Mouse (Mus musculus) stomach, embryonic 14.5 days (tissue): Measurements from ENCODE around the gene Prkra. TPM values are rescaled to one million over a fixed set of nuclear protein-coding genes. Genes with fewer than 3 reads are reported as not detected.

Source experiments
- ATAC-seq: fragments of 200-750 bp; cut with Nextera tagmentation; 2 replicates; pipeline ENCODE4 v1.8.0; 2017; ENCODE audit warnings: low read depth, moderate TSS enrichment; ENCODE audit not compliant: insufficient number of reproducible peaks, insufficient read depth, low FRiP score
- H3K27ac ChIP-seq: fragments of 300-500 bp; sonication (generic); 2 replicates; pipeline ENCODE4 v1.5.1; 2014; ENCODE audit warnings: mild to moderate bottlenecking, low read length, moderate library complexity, mixed read lengths
- H3K27me3 ChIP-seq: fragments of 300-500 bp; sonication (generic); 2 replicates; pipeline ENCODE4 v1.6.1; 2014; ENCODE audit warnings: low read length, control low read depth, mixed read lengths; ENCODE audit not compliant: control insufficient read depth, insufficient read depth
- H3K36me3 ChIP-seq: fragments of 300-500 bp; sonication (generic); 2 replicates; pipeline ENCODE4 v1.6.1; 2014; ENCODE audit warnings: mild to moderate bottlenecking, control low read depth, low read length, moderate library complexity, mixed read lengths; ENCODE audit not compliant: control insufficient read depth, insufficient read depth
- H3K4me1 ChIP-seq: fragments of 300-500 bp; sonication (generic); 2 replicates; pipeline ENCODE4 v1.6.1; 2014; ENCODE audit warnings: low read length, control low read depth, mixed read lengths; ENCODE audit not compliant: control insufficient read depth, insufficient read depth
- H3K4me2 ChIP-seq: fragments of 300-500 bp; sonication (generic); replicated peaks from 2 replicates; pipeline ENCODE4 v1.6.1; 2014; ENCODE audit warnings: low read depth, low read length, control low read depth
- H3K4me3 ChIP-seq: fragments of 300-500 bp; sonication (generic); 2 replicates; pipeline ENCODE4 v1.5.1; 2014; ENCODE audit warnings: low read depth, low read length, control low read depth
- H3K9ac ChIP-seq: fragments of 300-500 bp; sonication (generic); replicated peaks from 2 replicates; pipeline ENCODE4 v1.6.1; 2014; ENCODE audit warnings: low read depth, mild to moderate bottlenecking, control low read depth, low read length, moderate library complexity, mixed read lengths
- H3K9me3 ChIP-seq: fragments of 300-500 bp; sonication (generic); 2 replicates; pipeline ENCODE4 v1.6.1; 2016; ENCODE audit warnings: low read depth, low read length, control low read depth; ENCODE audit not compliant: control insufficient read depth
- WGBS: fragments of 180-500 bp; shearing (Covaris S2); extraction: QIAGEN DNeasy Blood & Tissue Kit; methylation state at CpG from one replicate; pipeline ENCODE4 v1.1.7; 2014; 5-methylcytosine and 5-hydroxymethylcytosine counted together
- polyA plus RNA-seq: library from polyadenylated mRNA; unstranded; fragments of >200 nt; fragmentation: Nextera tagmentation; extraction: Ambion mirVana; gene quantifications from 2 replicates; pipeline ENCODE4 v1.2.1, GENCODE M21; 2014

The Prkra gene
- polyA plus RNA-seq, 1 experiment from 2014 or later, result 68.2 TPM

- WGBS, result 81% methylated on average over 10 of the region's 10 CpGs
- no peaks in the 10 kb centered on the region for H3K36me3 ChIP-seq
- no peak overlapping the region for H3K4me2 ChIP-seq
- H3K4me1 ChIP-seq, result no peaks in the 10 kb centered on the region
- no peak overlapping the region for H3K4me3 ChIP-seq
- no peaks in the 10 kb centered on the region for H3K9me3 ChIP-seq
- H3K9ac ChIP-seq, result no peak overlapping the region
- no peak for ATAC-seq
- H3K27me3 ChIP-seq, result no peaks in the 10 kb centered on the region
- H3K27ac ChIP-seq, result no peak overlapping the region
These were observed 60.9 kb downstream of the Prkra start for GRCm38 (mm10) chr2:76586906-76587305.

- Histone ChIP-seq H3K4me3 (no peak overlapping the region), H3K27me3 (no peaks in the 10 kb centered on the region), H3K4me2 (no peak overlapping the region), H3K36me3 (no peaks in the 10 kb centered on the region), H3K27ac (no peak overlapping the region), H3K4me1 (no peaks in the 10 kb centered on the region), H3K9ac (no peak overlapping the region), H3K9me3 (no peaks in the 10 kb centered on the region)
- ATAC-seq, result no peak
- 91% methylated on average over 13 of the region's 13 CpGs for WGBS
These were observed 62.7 kb downstream of the Prkra start for GRCm38 (mm10) chr2:76585090-76585489.

Other genes with a start within 250 kb of the Prkra start
- gene Osbpl6, start 241.5 kb downstream of the Prkra start, polyA plus RNA-seq, result 12.7 and 14.7 TPM in 2 replicates
- 0.41 and 0.56 TPM in 2 replicates for gene Pjvk, start 461 bp upstream of the Prkra start, polyA plus RNA-seq
- gene Fkbp7, start 25.1 kb upstream of the Prkra start, polyA plus RNA-seq, result 84.8 and 85.5 TPM in 2 replicates
- gene Plekha3, start 27.3 kb upstream of the Prkra start, polyA plus RNA-seq, result 6.5 and 6.8 TPM in 2 replicates